Mouse (Mus musculus) mesoderm, embryonic 11.5 days (tissue): ENCODE measurements at regions not wholly inside any gene's neighbourhood (a gene's known extent, or its start where the extent isn't known, plus 50 kb on each side); places are given as distances from the start of the nearest gene placed in this dataset.

Experiments
- DNase-seq: peaks from one replicate; pipeline ENCODE4 v3.0.0-alpha.2; 2012; ENCODE audit warnings: low read depth, low spot score

DNA sequence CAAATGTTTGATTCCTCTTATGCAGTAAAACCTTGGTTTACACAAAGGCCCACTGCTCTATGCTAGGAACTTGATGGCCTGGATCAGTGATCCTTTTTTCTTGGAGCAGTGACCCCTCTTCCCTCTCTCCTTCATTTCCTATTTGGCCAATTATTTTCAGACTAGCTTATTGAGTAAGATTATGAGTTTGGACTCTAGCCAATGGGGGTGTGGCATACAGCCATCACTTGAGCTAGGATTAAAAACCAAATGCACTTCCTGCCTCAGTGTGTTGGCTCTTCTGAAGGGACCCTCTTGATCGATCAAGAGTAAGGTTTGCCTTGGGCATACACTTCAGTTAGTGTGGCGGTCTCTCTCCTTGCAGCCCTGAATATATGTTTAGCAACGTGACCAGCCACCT lies 1172.6 kb upstream of the Gulo start:
- DNase-seq, result no peak

DNA sequence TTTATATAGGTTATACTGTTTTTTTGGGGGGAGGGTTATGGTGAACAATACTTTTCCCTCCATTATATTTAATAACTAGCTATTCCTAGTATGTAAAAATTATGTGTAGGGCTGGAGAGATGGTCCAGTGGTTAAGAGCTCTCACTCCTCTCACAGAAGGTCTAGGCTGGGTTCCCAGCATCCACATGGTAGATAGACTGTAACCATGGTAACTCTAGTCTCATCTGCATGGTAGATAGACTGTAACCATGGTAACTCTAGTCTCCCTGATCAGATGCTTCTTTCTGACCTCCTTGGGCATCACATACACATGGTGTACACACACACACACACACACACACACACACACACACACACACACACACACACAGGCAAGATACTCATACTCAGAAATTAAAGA lies 1170.5 kb upstream of the Gulo start:
- no peak for DNase-seq

DNA sequence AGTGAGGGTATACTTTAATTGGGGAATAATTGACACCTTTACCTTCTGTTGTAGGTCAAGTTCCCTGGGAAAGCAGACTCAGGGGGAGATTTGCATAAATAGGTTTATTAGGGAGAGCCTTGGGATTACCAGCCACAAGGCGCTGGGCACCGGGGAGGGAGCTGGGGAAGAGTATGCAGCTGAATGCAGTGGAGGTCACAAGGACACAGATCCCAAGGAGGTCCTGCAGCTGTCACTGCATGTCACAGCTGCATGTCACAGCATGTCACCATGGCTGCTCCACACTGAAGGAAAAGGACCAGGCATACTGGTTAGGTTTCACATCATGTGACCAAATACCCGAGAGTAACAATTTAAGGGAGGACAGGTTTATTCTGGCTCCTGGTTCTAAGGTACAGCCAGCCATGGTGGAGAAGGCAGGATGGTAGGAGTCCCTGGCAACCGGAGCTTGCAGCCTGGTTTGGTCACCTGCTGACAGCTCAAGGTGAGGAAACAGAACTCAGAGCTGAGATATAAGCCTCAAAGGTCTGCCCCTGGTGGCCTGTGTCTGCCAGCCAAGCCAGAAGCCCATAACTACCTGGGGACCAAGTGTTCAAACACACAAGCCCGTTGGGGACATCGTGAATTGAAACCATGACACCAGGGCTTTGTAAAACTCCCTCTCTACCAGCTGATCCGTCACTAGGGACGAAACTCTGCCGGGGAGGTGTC lies 1169.5 kb upstream of the Gulo start:
- peak; percentile 20 for DNase-seq

DNA sequence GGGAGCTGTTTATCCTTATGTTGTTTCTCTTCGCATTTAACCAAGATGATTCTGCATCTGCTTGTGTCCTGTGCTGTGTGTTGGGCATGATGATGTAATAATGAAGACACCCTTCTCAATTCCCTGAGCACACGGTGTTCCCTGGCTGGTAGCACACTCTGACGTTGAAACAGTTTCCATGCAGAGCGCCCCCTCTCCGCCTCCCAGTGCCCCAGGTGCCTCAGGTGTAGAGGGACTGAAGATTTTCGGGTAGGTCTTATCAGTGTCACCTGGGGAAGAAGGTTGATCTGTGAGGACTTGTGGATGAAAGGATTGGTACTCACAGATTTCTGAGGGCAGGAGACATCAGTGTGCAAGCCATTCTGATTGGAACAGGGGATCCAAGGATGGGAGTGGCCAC lies 1167.7 kb upstream of the Gulo start:
- DNase-seq, result no peak

DNA sequence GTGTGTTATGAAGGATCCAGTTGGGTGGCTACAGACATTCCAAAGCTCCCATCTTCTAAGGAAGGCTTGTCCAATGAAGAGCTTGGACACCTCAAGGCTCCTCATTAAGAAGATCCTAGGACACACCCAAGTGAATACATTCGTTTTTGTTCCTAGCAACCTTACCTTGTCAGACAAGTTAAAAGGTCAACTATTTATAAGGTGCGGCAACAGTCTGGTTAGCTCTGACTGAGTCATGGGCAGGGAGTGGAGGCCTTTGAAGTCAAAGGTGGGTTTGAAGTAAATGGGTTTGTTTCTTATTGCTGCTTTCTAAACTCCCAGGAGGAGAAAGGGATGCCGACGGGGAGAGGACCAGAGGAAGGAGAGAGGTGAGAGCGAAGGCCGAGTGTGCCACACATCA lies 1167.1 kb upstream of the Gulo start:
- DNase-seq, result no peak

DNA sequence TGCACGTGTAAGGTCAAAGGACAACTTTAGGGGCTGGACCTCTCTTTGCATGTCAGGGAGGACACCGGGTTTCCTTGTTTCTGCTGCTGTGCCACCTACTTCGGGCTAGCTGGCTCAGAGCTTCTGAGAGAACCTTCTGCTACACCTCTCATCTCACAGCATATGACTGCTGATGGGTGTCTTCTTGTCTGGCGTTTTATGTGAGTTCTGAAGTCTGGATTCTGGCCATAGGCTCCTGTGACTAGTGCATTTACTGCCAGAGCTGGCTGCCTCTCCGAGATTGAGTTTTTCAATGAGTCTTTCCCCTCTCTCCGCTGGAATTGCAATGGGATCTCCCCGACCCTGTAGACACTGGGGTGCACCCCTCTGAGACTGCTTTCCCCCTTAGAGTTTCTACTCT lies 1165.9 kb upstream of the Gulo start:
- no peak for DNase-seq

DNA sequence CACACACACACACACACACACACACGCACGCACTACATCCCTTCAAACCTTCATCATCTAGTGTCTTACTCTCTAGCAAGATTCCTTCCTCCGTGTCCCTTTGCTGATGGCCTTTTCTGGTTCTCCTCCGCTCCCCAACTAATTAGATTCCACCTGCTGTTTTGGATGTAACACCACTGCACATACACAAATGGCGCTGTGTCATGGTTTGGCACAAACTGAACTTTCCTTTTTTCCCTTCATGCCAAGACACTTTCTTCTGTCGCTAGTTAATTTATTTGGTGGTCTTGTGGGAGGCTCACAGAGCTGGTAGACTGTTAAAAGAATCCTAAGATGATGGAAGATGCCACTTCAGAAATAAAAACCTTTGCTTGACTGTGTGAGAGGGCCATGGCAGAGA lies 1161.8 kb upstream of the Gulo start:
- DNase-seq, result no peak

DNA sequence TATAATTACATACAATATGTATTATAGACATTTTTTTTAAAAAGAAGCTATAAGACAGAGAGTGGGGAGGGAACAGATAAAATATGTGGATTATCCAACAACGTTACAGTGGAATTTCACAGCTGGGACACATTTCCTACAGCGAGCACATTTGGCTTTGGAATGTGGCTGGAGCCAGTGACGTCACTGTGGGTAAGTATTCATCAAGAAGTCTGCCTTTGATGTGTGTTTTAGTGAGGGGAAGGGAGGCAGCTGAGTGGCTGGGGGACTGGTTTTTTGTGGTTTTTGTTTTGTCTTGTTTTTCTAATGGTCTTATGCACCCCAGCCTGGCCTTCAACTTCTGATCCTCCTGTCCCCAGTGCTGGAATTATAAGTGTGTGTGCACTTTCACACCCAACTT lies 1161.2 kb upstream of the Gulo start:
- DNase-seq, result peak; percentile 72

DNA sequence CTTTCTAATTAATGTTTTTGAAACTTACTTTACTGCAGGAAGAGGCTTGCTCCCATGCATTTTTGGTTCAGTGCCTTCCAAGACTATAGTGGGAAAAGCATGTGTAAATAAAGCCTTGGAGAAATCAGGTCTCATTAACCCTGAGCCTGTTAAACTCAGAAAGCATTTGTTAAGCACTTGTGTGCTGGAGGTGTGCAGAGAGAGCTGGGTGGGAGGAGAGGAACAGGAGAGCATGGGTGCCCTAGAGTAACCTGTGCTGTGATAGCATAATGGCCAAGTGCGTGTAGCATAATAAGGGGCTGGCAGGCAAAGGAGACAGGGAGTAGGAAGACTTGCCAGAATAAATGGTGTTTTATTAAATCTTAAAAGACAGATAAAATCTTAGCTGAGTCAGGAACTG lies 1160.2 kb upstream of the Gulo start:
- no peak for DNase-seq

DNA sequence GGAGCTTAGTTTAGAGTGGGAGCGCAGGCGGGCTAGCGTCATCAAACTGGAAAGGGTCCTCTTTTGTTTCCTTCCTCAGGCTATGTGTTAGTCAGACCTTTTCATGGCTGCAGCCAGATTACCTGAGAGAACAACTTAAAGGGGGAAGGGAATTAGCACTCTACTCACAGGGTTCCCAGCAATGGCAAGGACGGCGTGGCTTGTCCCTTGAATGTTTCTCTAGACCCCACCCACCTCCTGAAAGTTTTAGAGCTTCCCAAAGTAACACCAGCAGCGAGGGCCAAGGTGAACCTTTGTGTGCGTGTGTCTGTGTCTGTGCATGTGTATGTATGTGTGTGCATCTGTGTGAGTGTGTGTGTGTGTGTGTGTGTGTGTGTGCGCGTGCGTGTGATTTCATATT lies 1151.0 kb upstream of the Gulo start:
- DNase-seq, result no peak

DNA sequence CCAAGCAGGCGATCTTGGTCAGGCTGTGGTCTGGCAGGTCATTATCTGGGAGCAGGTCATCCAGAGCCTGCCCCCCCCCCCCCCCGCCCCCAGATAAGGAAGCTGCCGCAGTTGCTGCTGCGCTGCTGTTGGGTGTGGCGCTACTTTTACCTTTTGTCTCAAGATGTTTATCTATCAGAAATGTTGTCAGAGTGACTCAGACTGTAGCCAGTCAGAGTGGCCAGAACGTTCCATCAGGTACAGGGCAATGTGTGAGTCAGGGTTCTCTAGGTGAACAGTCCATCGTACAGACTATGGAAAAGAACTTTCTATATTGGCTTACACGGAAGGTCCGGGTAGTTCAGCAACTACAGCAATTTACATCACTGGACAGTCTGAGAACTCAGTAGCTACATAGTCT lies 1149.9 kb upstream of the Gulo start:
- no peak for DNase-seq

DNA sequence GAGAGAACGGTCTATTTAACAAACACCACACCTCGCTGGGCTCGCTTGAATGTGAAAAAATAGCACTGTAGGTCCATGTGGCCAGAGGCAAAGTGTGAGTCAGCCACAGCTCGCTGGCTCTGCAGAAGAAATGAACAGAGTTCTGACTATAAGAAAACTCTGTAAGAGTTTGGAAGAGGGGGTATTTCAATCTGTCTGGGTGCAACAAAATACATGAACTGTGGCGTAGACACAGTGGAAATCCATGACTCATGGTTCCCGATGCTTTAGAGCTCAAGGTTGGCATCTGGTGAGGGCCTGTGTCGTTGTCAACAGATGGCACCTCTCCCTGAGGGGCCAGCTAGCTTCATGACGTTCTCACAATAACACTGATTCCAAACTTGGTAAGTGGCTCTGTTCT lies 1147.4 kb upstream of the Gulo start:
- no peak for DNase-seq

DNA sequence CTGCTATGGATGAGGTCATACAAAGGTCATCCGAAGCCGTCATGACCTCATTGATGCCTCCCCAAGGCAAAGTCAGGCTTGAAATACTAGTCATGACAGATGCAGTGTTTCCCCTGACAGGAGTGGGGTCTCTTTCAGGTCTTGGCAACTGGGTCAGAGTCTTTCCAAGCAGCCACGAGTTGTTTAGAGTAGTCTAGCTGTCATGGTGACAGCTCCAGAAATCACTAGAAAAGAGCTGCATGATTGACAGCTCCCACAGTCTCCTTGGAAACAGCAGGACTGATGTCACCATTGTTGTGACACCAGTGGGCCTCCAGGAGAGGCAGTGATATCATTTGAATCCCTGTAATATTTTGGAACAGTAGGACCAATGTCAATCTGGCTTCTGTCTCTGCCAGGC lies 1144.6 kb upstream of the Gulo start:
- DNase-seq, result no peak

DNA sequence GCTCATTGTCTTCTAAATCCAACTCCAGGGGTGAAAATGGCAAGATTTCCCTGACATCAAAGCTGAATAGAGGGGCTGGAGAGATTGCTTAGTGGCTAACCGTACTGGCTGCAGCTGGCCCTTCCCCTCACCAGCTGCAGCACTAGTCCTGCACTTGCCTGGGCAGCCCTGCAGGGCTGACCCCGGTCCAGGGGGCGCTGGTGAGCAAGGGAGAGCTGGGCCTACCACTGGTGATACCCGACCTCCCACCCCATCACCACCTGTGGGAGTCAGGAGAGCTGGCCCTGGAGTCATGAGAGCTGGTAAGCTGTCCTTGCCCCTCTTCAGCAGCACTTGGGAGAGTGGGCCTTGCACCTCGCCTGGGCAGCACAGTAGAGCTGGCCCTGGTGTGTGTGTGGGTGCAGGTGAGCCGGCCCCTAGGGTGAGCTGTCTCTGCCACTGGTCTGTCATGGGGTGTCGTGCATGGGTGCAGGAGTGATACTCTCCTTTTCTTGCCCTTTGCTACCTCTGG lies 1141.0 kb upstream of the Gulo start:
- DNase-seq, result no peak

DNA sequence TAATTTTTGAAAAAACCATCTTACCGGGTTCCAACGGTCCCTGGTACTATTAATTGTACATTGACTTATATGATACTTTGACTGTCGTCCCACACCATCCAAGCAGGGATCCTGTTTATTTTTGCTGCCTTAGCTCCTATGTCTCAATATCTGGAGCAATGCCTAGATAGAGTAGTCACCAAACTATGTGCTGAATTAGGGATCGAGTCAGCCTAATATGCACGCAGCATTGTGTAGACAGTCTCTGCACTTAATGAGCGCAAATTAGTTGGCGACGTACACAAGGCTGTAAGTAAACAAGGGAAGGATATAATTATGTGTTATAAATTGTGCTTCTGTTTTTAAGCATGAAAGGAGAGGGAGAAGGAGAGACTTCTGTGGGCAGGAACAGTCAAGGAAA lies 1140.1 kb upstream of the Gulo start:
- DNase-seq, result no peak

DNA sequence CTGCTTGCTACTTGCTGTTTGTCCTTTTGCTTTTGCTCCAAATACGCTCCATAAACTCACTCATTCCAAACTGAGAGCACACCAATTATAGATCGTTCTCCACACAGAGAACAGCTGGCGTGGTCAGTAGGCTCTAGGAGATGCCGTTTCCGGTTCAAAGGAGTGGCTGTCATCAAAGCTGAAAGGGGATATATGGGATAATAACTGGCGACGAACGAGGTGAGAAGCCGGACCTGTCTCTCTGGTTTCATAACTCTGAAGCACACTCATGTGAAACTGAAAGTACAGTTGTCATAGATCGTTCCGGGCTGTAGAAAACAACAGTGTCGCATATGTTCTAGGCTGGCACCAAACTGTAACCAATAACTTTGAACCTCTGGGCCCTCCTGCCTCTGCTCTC lies 1137.6 kb upstream of the Gulo start:
- DNase-seq, result no peak

DNA sequence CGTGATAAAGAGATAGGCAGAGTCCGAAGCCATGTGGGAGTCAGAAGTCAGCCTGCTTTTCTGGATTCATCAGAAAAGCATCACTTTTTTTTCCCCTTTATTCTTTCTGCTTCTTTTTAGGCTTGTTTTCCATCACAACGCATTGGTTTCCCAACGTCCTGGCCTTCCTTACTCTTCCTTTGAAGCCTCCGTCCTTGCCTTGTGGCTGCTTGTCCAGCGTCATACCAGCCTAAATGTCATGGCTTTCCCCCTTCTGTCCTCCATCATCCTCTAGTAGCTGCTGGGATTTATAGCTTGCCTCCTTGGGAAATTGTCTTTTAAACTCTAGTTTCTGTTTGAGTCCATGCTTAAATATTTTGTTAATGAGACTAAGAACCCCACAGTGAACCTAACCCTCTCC lies 1136.0 kb upstream of the Gulo start:
- no peak for DNase-seq

DNA sequence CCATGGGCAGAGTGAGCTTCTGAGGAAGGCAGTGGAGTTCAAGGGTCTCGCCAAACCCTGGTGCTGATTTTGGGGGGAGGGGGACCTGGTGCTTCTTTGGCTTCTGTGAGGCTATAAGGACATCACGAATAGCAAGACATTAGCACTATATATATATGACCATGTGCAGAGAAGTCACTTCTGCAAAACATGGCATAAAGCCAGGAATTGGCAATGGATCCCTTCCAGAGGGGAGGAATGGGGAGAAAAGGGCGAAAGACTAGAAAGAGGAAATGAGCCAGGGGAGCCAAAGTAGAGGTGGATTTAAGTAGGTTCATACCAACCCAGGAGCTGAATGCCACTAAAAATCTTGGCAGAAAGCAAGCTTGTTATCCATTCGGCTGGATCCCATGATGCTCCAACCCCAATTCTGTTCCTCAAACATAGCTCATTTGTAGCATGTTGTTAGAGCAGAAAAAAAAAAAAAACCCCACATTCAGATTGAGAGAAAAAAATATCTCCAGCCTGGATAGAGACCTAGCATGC lies 1135.5 kb upstream of the Gulo start:
- DNase-seq, result no peak

DNA sequence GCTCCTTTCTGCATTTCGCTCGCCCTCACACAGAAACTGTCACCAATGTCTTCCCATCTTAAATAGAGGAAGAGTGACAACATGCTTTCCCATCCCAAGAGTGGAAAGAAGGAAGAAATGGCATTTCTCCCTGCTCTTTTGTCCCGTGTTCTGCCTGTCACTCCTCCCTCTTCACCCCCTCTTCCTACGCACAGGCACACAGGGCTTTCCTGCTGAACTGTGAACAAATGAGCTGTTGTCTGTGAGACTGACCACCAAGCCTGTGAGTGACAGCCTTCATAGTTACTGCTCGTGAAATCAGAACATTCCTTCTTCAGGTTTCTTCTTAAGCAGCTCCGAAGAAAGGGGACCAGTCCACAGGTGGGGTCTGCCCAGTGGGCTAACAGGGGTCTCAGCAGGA lies 1134.8 kb upstream of the Gulo start:
- no peak for DNase-seq

DNA sequence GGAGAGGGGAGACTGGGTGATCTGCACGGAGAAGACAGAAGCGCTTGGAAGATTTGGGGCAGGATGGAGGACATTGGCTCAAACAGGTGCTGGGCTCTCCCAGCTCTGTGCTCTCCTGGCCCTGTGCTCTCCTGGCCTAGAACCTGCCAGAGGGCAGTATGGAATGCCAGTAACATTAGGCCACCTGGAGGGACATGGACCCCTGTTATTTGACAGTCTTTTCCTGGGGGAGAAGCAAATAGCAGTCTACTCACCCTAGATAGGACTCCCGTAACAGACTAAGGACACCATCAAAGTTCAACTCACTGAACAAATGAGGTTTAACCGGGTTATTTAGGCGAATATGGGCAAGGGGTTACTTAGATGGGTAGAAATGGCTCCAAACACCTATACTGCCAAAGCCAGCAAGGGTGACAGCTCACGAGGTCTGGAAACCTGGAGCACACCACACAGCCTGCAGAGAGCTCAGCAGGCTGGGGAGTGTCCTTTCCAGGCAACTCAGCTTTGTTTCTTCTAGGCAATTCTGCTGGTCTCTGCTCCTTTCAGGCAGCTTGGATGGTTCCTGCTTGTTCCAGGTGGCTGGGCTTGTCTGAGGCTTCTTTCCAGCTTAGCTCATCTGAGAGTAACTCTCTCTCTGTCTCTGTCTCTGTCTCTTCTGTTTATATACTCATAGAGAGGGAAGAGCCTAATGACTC lies 1133.7 kb upstream of the Gulo start:
- DNase-seq, result no peak

DNA sequence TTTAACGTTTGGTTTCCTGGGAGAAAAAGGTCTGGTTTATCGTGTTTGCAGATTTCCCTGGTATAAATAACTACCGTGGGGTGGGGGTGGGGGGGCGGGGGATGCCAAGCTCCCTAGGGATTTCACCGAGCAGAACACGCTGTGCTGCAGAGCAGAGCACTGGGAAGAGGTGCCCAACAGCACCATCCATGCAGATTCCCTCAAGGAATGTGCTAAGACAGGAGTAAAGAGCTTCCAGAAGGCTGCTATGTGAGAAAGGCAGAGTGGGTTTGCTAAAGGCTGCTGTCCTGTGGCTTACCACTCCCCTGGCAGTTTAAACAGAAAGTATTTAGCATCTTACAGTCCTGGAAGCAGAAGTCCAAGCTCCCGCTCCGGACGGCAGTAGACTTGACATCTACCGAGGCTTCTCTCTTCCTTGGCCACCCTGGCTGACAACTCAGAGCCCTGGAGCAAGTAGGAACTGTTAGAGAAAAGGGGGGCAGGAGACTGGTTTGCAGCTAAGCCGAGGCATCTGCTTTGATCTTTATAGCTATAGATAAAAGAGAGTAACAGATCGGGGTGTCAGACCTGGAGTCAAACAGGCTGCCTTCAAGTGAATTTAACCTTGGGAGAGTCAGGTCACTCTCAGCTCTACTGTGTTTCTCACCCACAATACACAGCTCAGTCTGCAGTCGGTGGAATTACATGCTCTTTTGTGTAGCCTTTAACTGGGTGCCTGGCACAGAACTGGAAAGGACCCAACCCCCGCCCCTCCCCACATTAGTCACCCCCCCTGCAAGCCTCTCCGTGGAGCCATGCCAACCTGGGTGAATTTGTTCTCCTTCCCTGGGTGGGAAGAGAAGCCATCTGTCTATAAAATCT lies 1132.8 kb upstream of the Gulo start:
- peak; percentile 19 for DNase-seq

DNA sequence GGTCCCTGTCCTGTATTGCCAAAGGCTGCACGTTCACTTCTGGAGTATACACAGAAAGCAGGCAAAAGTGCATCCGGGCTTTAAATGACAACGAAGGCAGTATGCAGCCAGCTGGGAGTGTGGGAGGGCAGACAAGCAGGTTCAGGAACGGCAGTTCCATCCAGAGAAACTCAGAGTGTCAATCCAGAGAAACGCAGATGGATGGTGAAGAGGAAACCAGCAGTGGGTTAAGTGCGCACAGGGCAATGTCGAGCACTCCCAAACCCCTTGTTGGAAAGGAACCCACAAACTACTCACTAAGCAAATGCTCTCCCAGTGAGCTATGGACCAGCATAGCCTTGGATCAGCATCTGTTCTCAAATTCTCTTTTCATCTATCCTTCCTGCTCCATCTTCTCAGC lies 1132.1 kb upstream of the Gulo start:
- DNase-seq, result no peak
